Mouse (Mus musculus) forebrain, embryonic 16.5 days (tissue): ENCODE results near the gene Tigd2. TPM values are rescaled to one million over a fixed set of nuclear protein-coding genes. Genes with fewer than 3 reads are reported as not detected.
"Not testable (repeated sequence)": the region's sequence is repeated elsewhere in the genome, so short reads cannot be mapped to it uniquely, and the experiment has no call there.

Source experiments
- ATAC-seq: fragments of 200-750 bp; cut with Nextera tagmentation; 2 replicates; pipeline ENCODE4 v1.8.0; 2017; ENCODE audit warnings: mild to moderate bottlenecking, moderate library complexity
- H3K27ac ChIP-seq: fragments of 300-500 bp; sonication (generic); 2 replicates; pipeline ENCODE4 v1.5.1; 2014; ENCODE audit warnings: low read length, control low read depth
- H3K27me3 ChIP-seq: fragments of 300-500 bp; sonication (generic); replicated peaks from 2 replicates; pipeline ENCODE4 v1.6.1; 2014; ENCODE audit warnings: low read length; ENCODE audit not compliant: control insufficient read depth, insufficient read depth
- H3K36me3 ChIP-seq: fragments of 300-500 bp; sonication (generic); 2 replicates; pipeline ENCODE4 v1.6.1; 2014; ENCODE audit not compliant: control insufficient read depth, insufficient read depth
- H3K4me1 ChIP-seq: fragments of 300-500 bp; sonication (generic); replicated peaks from 2 replicates; pipeline ENCODE4 v1.6.1; 2014; ENCODE audit warnings: low read length; ENCODE audit not compliant: control insufficient read depth, insufficient read depth
- H3K4me2 ChIP-seq: fragments of 300-500 bp; sonication (generic); 2 replicates; pipeline ENCODE4 v1.6.1; 2014; ENCODE audit warnings: mild to moderate bottlenecking, low read length, control low read depth
- H3K4me3 ChIP-seq: fragments of 300-500 bp; sonication (generic); replicated peaks from 2 replicates; pipeline ENCODE4 v1.5.1; 2014; ENCODE audit warnings: mild to moderate bottlenecking, low read length, control low read depth
- H3K9ac ChIP-seq: fragments of 300-500 bp; sonication (generic); replicated peaks from 2 replicates; pipeline ENCODE4 v1.6.1; 2014; ENCODE audit warnings: low read depth, low read length, control low read depth
- H3K9me3 ChIP-seq: fragments of 300-500 bp; sonication (generic); 2 replicates; pipeline ENCODE4 v1.6.1; 2016; ENCODE audit warnings: low read length; ENCODE audit not compliant: control insufficient read depth
- WGBS: fragments of 180-500 bp; shearing (Covaris S2); extraction: QIAGEN DNeasy Blood & Tissue Kit; methylation state at CpG from one replicate; pipeline ENCODE4 v1.1.7; 2014; 5-methylcytosine and 5-hydroxymethylcytosine counted together
- polyA plus RNA-seq: library from polyadenylated mRNA; unstranded; fragments of >200 nt; fragmentation: Nextera tagmentation; extraction: Ambion mirVana; gene quantifications from 2 replicates; pipeline ENCODE4 v1.2.1, GENCODE M21; 2015

Gene Tigd2
- polyA plus RNA-seq, 1 experiment from 2014 or later, result 8.1 TPM

DNA sequence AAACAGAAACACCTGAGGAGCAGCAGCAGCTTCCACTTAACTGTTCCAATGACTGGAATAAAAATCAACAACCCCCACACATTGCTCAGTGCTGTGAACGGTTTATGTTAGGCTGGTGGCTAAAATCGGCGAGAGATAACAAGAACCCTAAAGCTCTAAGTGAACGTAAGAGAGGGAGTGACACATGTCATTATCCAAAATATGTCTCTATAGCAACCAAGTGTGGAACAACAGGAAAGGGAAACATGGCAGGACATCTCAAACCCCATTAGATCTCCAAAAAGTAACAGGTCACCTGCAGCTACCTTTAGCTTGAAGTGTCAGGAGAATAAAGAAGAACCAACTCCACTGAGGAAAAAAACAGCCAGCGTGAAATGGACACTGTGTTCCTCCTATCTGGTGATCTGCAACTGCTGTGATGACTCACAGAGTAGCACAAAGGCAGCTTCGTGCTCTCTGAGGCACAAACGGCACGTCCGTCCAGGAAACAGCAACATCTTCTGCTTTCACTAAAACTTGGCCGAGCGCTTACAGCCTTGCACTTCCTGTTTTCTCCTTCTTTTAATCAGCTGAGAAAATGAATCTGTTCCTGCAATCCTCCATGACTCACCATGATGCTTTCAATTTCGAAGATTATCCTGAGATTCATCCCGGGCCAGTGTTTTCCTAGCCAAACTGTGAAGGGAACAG, 23.5 kb upstream of the Tigd2 start:
- Histone ChIP-seq H3K4me3 (no peak overlapping the region), H3K4me2 (no peak overlapping the region), H3K27me3 (no peaks in the 10 kb centered on the region), H3K4me1 (no peaks in the 10 kb centered on the region), H3K9me3 (no peaks in the 10 kb centered on the region), H3K9ac (no peak overlapping the region), H3K36me3 (no peaks in the 10 kb centered on the region), H3K27ac (no peak overlapping the region)
- ATAC-seq, result no peak
- WGBS, result 83% methylated on average over 13 of the region's 13 CpGs

DNA sequence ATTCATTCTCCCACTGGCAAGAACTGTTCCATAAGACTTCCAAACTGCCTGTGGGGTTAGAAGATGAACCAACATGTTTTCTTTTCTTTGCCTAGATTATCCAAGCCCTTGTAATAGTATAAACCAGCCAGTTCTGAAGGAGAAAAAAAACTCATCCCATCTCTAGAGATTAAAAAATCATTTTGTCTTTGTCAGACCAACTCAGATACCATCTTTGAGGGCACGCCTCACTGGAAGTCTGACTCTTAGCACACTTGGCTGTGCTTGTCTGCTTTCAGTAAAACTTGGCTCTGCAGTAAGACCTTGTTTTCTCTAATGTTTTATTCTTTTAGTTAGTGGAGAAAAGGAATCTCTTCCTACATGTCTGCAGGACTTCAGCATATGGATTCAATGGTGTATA, 18.7 kb upstream of the Tigd2 start:
- Histone ChIP-seq H3K4me2 (no peak overlapping the region), H3K27me3 (no peaks in the 10 kb centered on the region), H3K36me3 (no peaks in the 10 kb centered on the region), H3K9me3 (no peaks in the 10 kb centered on the region), H3K4me3 (no peak overlapping the region), H3K4me1 (no peaks in the 10 kb centered on the region), H3K27ac (no peak overlapping the region), H3K9ac (no peak overlapping the region)
- WGBS, result 95% methylated on average over 1 of the region's 1 CpGs
- no peak for ATAC-seq

DNA sequence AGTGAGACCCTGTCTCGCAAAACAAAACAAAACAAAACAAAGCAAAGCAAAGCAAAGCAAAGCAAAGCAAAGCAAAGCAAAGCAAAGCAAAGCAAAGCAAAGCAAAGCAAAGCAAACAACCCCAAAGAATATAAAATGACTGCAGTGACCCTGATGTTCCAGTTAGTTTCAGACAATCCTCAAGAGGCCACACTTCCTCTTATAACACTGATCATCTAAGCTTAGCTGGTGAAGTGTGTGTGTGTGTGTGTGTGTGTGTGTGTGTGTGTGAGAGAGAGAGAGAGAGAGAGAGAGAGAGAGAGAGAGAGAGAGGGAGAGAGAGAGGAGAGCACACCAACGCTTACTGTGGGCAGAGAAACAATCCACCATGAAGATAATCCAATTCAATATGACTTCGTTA, 14.2 kb upstream of the Tigd2 start:
- not testable (repeated sequence) for H3K27me3 ChIP-seq, H3K27ac ChIP-seq, H3K4me3 ChIP-seq, H3K9me3 ChIP-seq, H3K36me3 ChIP-seq, H3K4me2 ChIP-seq, H3K4me1 ChIP-seq, H3K9ac ChIP-seq, ATAC-seq
- WGBS, result 76% methylated on average over 3 of the region's 3 CpGs

DNA sequence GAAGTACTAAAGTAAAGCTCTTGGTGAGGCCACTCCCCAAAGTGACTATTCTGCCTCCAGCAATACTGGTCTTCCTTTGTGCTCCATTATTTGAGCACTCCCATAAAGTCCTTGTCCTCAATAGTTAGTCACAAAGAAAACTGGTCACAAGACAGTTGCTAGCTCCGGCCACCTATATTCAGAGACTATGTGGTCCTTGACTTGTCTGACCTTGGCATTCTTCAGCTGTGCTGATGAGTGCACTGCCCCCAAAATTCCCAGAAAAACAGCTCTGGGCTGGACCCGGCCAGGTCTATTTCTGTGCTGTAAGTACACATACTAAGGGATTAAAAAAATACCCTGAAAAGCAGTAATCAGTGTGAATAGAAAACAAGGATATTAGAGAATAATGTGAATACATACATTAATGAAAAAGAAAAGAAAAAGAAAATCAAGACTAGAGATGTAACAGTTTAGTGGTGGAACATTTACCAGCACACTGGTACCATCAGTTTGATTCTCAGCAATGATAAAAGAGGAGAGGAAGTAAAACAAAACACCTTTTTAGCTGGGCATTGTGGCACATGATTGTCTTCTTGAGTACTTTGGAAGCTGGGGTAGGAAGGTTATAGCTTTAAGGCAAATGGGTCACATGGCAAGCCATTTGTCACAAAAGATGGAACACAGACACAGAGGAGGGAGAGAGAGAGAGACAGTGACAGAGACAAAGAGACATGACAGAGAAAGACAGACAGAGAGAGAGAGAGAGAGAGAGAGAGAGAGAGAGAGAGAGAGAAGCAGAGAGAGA, 12.6 kb upstream of the Tigd2 start:
- 65% methylated on average over 2 of the region's 2 CpGs for WGBS

DNA sequence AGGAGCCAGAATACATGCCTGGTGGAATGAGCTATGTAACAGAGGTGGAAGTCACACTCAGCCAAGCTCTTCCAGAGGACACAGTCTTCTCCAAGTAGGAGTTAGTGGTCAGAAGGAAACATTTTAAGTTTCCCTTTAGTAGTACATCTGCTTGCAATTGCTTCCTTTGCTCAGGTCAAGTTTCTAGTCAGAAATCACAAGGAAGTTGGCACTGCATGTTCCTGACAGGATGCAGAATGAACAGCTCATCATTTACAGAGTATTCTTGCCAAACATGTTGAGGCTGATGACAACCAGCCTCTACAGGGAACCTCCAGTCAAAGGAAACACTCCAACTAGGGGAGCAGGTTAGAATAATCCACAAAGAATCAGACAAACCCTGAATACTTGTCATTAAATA, 11.9 kb upstream of the Tigd2 start:
- ATAC-seq, result no peak

More for the DNA sequence above, 12.6 kb upstream of the Tigd2 start:
- no peak overlapping the region for H3K4me3 ChIP-seq
- no peak overlapping the region for H3K4me2 ChIP-seq
- no peaks in the 10 kb centered on the region for H3K27me3 ChIP-seq
- H3K36me3 ChIP-seq, result no peaks in the 10 kb centered on the region
- no peak for ATAC-seq
- H3K4me1 ChIP-seq, result no peaks in the 10 kb centered on the region
- no peaks in the 10 kb centered on the region for H3K9me3 ChIP-seq
- no peak overlapping the region for H3K27ac ChIP-seq
- no peak overlapping the region for H3K9ac ChIP-seq

DNA sequence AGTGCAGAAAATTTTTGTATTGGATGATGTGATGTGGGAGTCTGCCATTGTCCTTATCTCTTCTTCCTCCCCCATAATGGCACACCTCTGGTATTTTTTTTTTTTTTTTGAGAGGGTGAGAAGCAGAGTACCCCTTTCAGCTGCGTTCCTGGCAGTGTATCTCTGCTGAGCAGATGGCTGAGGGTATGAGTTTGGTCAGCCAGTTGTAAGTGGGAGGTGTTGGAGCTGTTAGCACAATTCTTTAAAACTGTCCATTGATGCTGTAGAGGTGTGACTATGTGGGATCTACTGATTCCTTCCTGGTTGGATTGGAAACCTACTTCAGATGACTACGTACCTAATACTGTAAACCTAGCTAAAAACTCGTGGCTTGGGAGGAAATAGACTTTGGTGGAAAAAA, 10.3 kb upstream of the Tigd2 start:
- ATAC-seq, result no peak
- H3K4me1 ChIP-seq, result no peaks in the 10 kb centered on the region
- no peak overlapping the region for H3K9ac ChIP-seq
- 83% methylated on average over 3 of the region's 3 CpGs for WGBS
- no peak overlapping the region for H3K4me2 ChIP-seq
- no peak overlapping the region for H3K27ac ChIP-seq
- no peaks in the 10 kb centered on the region for H3K27me3 ChIP-seq
- no peaks in the 10 kb centered on the region for H3K9me3 ChIP-seq
- H3K4me3 ChIP-seq, result no peak overlapping the region
- H3K36me3 ChIP-seq, result no peaks in the 10 kb centered on the region

More for the DNA sequence above, 11.9 kb upstream of the Tigd2 start:
- no peak overlapping the region for H3K4me3 ChIP-seq
- no peaks in the 10 kb centered on the region for H3K36me3 ChIP-seq
- H3K4me2 ChIP-seq, result no peak overlapping the region
- H3K27ac ChIP-seq, result no peak overlapping the region
- no peak overlapping the region for H3K9ac ChIP-seq
- H3K27me3 ChIP-seq, result no peaks in the 10 kb centered on the region
- H3K4me1 ChIP-seq, result no peaks in the 10 kb centered on the region
- no peaks in the 10 kb centered on the region for H3K9me3 ChIP-seq

DNA sequence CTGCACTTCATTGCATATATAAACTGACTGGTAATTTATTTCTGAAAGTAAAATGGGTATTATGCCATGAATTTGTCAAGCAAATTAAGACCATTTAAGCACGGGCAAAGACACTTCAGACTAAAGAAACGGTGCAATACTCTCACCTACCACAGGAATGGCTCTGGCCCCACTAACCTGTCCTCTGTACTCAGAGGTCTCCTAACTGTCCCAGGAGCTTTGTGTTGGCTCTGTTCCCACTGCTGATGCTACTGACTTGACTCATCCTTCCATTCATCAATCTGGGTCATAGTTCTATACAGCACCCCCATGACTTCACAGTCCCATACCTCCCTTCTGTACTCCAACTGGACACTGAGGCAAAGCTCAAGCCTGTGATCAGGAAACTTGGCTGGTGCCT, 9.6 kb upstream of the Tigd2 start:
- no peaks in the 10 kb centered on the region for H3K36me3 ChIP-seq
- H3K4me1 ChIP-seq, result no peaks in the 10 kb centered on the region
- H3K4me3 ChIP-seq, result no peak overlapping the region
- no peaks in the 10 kb centered on the region for H3K9me3 ChIP-seq
- H3K4me2 ChIP-seq, result no peak overlapping the region
- H3K9ac ChIP-seq, result no peak overlapping the region
- H3K27me3 ChIP-seq, result no peaks in the 10 kb centered on the region
- no peak overlapping the region for H3K27ac ChIP-seq
- no peak for ATAC-seq
- 86% methylated on average over 2 of the region's 2 CpGs for WGBS

DNA sequence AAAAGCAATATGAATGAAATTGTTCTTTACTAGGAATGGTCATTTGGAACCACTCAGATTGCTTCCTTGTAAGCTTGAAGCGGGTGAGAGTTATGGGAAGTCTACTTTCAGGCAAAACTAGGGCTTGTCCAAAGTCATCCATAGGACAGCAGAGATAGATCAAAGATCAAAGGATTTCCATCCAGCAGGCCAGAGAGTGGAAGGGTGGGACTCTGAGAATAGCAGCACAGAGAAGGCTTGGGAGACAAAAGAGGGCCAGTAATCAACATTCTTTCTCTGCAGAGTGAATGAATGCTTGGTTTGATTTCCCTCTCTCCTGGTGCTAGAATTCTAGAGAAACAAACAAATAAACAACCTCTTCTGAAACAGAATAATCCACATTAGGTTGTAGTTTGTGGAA, 1.1 kb upstream of the Tigd2 start:
- peaks cover 3% of the 10 kb centered on the region; the same call in 1 of the 2 replicates for H3K4me1 ChIP-seq
- no peak overlapping the region for H3K4me3 ChIP-seq
- no peak overlapping the region for H3K9ac ChIP-seq
- 92% methylated on average over 1 of the region's 1 CpGs for WGBS
- H3K36me3 ChIP-seq, result no peaks in the 10 kb centered on the region
- H3K9me3 ChIP-seq, result no peaks in the 10 kb centered on the region
- H3K27me3 ChIP-seq, result no peaks in the 10 kb centered on the region
- no peak for ATAC-seq
- H3K27ac ChIP-seq, result no peak overlapping the region
- no peak overlapping the region for H3K4me2 ChIP-seq

DNA sequence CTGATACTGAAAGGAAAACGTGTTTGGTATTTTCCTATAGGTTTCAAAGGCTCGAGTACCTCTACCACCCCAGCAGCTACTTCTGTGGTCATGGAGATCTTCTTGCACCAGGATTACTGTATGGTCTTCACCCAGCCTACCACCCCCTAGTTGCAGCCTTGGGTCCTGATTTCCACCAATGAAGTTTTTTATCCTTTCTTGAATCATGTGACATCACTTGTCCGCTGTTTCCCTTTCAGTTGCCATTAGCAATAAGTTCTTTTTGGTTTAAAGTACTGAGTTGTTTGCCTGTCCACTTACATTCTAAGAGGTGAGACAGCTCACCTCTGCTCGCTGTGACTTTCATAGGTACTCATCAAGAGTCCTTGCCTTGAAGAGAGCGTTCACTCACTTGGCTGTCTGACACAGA, 633 bp downstream of the Tigd2 start:
- Histone ChIP-seq H3K4me1 (peaks cover 3% of the 10 kb centered on the region; the same call in 1 of the 2 replicates), H3K9me3 (no peaks in the 10 kb centered on the region), H3K27ac (no peak overlapping the region; the same call in 1 of the 2 replicates), H3K4me3 (peak overlapping the region; percentile 53), H3K27me3 (no peaks in the 10 kb centered on the region), H3K9ac (peak overlapping the region; percentile 67), H3K36me3 (no peaks in the 10 kb centered on the region), H3K4me2 (peak overlapping the region; percentile 64)
- 37% methylated on average over 5 of the region's 5 CpGs for WGBS
- ATAC-seq, result peak; percentile 71
